In the genomic region with DNA sequence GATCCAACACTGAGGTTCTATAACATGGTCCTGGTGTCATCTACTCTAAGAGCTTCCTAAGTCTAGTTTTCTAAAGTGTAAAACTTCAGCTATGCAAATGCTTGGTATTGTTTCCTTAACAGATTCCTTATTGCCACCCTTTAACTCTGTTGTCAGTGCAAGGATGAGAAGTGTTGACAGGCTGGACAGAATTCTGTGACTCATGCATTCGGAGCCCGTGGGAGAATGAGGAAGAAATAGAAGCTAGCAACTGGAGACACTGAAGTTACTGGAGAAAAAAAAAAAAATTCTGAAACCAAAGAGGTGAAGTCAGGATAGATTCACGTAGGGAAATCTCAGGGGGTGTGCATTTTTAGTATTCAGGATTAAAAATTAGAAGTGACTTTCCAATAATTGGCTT, we compare ENCODE assay signal across 18 mouse cellular contexts.
DNase-seq lines count a peak whose midpoint lies in the region.
"Had no signal": no experiment of that assay in that cellular context is flagged by ENCODE, and none has a peak within 500 bp of the region (broad histone marks: within the 10 kb centered on the region; RNA-seq: fewer than 3 reads in every experiment).

No protein-coding gene starts in this region.

- intact Hi-C loops in left cerebral cortex, postnatal 10 days (cut with DNase I) = loop anchor here (5.0 kb wide), 1 partner anchor 96 kb away; no protein-coding TSS in a partner anchor

- peak; percentile 27 for DNase-seq in left cerebral cortex, adult 11 months (ENCODE audit: low spot score)
- no peak for DNase-seq in left cerebral cortex, postnatal 10 days (ENCODE audit: extremely low spot score in 1 of 2, low spot score in 2 of 2)
- peak; percentile 46 to 61 for DNase-seq in right cerebral cortex, adult 2 months (ENCODE audit: low spot score in 2 of 2)
- DNase-seq in right cerebral cortex, postnatal 4 days = no peak
- peak; percentile 34 for DNase-seq in NIH3T3 (ENCODE audit: low read depth)
- peak; percentile 84 for DNase-seq in brain, adult 2 months (ENCODE audit: low read depth, low spot score)
- no peak for DNase-seq in liver
- DNase-seq in kidney, postnatal 10 days = no peak
- DNase-seq: adrenal gland, postnatal 10 days; adrenal gland, postnatal 36 days; cerebellum, adult 11 months; cerebellum, adult 2 months; cerebellum, postnatal 10 days; cerebellum, postnatal 36 days; embryo, embryonic 11 days; gastrocnemius, adult 2 months; gastrocnemius, postnatal 14 days; heart, adult 11 months had no signal

Comparison
In these comparisons a context has a peak if more than half of its experiments do, and no peak if none do; other contexts are left out.
1. DNase-seq: peak in left cerebral cortex, adult 11 months (single experiment), right cerebral cortex, adult 2 months (2 of 2), NIH3T3 (single experiment) and brain, adult 2 months (single experiment); none in left cerebral cortex, postnatal 10 days (0 of 2), right cerebral cortex, postnatal 4 days (single experiment), liver (single experiment) and kidney, postnatal 10 days (single experiment).